Mouse (Mus musculus) G1E (cell line): Measurements from ENCODE around the gene Gm572. TPM values are rescaled to one million over a fixed set of nuclear protein-coding genes. Genes with fewer than 3 reads are reported as not detected.

Experiments
- ATAC-seq: 2 replicates; pipeline ENCODE4 v1.8.0; 2016; ENCODE audit warnings: mild to moderate bottlenecking; ENCODE audit not compliant: insufficient number of reproducible peaks, poor library complexity, low FRiP score, severe bottlenecking; ENCODE audit errors: extremely low read depth
- DNase-seq: peaks from one replicate; pipeline ENCODE4 v3.0.0; 2012; ENCODE audit warnings: low spot score
- H3K27me3 ChIP-seq: 2 replicates; pipeline ENCODE4 v1.6.1; 2012; ENCODE audit warnings: mild to moderate bottlenecking, low read length, inconsistent platforms; ENCODE audit not compliant: insufficient read depth
- H3K36me3 ChIP-seq: replicated peaks from 2 replicates; pipeline ENCODE3; 2012; ENCODE audit warnings: mild to moderate bottlenecking, inconsistent platforms
- H3K4me1 ChIP-seq: 2 replicates; pipeline ENCODE4 v1.6.1; 2012; ENCODE audit warnings: low read depth, low read length, inconsistent platforms, mixed read lengths; ENCODE audit not compliant: insufficient read depth
- H3K4me3 ChIP-seq: 2 replicates; pipeline ENCODE4 v1.5.1; 2012; ENCODE audit warnings: low read depth, mild to moderate bottlenecking, inconsistent platforms, low read length, moderate library complexity, mixed read lengths
- H3K9me3 ChIP-seq: replicated peaks from 2 replicates; pipeline ENCODE4 v1.6.1; 2012; ENCODE audit warnings: inconsistent platforms
- CTCF ChIP-seq: IDR thresholded peaks from 2 replicates; pipeline ENCODE4 v1.5.1; 2012; ENCODE audit warnings: low read depth, low read length, inconsistent platforms, mixed read lengths
- GATA1 ChIP-seq: IDR thresholded peaks from 2 replicates; pipeline ENCODE4 v1.6.1; 2012; ENCODE audit warnings: borderline replicate concordance, low read length, inconsistent platforms, mixed read lengths
- GATA2 ChIP-seq: IDR thresholded peaks from 2 replicates; pipeline ENCODE4 v1.6.1; 2012; ENCODE audit warnings: low read depth, low read length, inconsistent platforms, borderline replicate concordance
- POLR2AphosphoS5 ChIP-seq: IDR thresholded peaks from 2 replicates; pipeline ENCODE4 v1.6.1; 2012; ENCODE audit warnings: low read depth, low read length, inconsistent platforms; ENCODE audit not compliant: insufficient replicate concordance
- TAL1 ChIP-seq: conservative IDR thresholded peaks from 2 replicates; pipeline ENCODE4 v1.6.1; 2012; ENCODE audit warnings: low read depth, low read length, inconsistent platforms, mixed read lengths
- polyA plus RNA-seq: library from polyadenylated mRNA; stranded (reverse); fragments of >175 nt; gene quantifications from 2 replicates; pipeline ENCODE4 v1.2.3, GENCODE M21; 2012
- total RNA-seq, 2 experiments: library from RNA; stranded (forward) in 1 of 2; stranded (reverse) in 1 of 2; fragments of 200-1000 nt in 1 of 2; fragments of >200 nt in 1 of 2; fragmentation: Nextera tagmentation in 1 of 2; gene quantifications; 2 replicates each; pipeline ENCODE4 v1.2.3; 2014 to 2017

The Gm572 gene
- total and polyA plus RNA-seq, 3 experiments, result not detected

DNA sequence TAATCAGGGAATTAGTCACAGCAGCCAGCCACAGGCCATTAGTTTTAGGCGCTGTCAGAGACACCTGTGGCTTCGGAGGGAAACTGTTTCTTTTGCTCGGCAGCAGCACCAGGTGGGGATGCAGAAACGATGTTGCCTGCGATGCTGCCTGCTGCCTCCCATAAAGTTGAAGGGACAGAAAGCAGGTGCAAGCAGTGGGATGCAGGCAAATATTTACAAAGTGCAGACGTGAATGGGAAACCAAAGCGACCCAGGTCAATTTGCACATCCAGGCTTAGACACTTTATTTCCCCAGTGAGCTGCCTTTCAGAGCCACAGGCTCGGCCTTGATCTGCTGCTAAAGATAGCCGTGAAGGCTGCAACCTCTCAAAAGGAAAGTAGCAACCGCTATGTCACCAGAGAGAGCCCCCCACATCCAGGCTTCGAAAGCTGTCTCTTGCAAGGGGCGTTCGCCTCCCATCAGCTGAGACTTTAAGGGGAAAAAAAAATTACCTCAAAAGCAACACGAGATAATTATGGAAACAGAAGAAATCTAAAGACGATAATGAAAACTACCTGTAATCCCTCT lies 13.7 kb downstream of the Gm572 start:
- peaks cover 17% of the 10 kb centered on the region for H3K27me3 ChIP-seq
- ATAC-seq (no peak), DNase-seq (no peak)
- peaks cover 3% of the 10 kb centered on the region; the same call in 1 of the 2 replicates for H3K4me1 ChIP-seq
- H3K36me3 ChIP-seq, result no peaks in the 10 kb centered on the region
- no peak overlapping the region for H3K4me3 ChIP-seq
- H3K9me3 ChIP-seq, result peaks cover 3% of the 10 kb centered on the region; the same call in 1 of the 2 replicates
- TF ChIP-seq TAL1 (no peak), POLR2AphosphoS5 (no peak), GATA1 (no peak), GATA2 (no peak), CTCF (no peak)

DNA sequence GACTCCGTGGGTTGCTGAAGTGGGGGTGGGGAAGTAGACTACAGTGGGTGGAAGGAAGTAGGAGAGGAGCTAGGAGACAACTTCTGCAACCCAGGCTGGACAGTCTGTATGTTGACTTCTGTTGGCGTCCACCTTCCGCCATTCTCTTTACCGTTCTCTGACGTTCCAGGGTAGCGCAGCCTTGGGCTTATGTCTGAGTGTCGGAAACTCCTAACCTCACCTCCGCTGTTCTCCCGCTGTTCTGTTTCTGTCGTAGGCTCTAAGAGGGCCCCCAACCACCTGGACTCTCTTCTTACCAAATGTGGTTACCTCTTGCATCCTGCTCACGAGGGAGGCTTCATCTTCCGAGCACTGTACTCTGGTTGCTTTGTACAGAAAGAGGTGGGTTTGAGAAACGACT lies 14.7 kb downstream of the Gm572 start:
- Histone ChIP-seq H3K4me3 (no peak overlapping the region), H3K27me3 (peaks cover 24% of the 10 kb centered on the region), H3K36me3 (no peaks in the 10 kb centered on the region), H3K4me1 (peaks cover 11% of the 10 kb centered on the region), H3K9me3 (peaks cover 3% of the 10 kb centered on the region; the same call in 1 of the 2 replicates)
- TF ChIP-seq CTCF (no peak), GATA2 (no peak), POLR2AphosphoS5 (no peak), TAL1 (no peak)
- ATAC-seq, result no peak
- no peak for DNase-seq

DNA sequence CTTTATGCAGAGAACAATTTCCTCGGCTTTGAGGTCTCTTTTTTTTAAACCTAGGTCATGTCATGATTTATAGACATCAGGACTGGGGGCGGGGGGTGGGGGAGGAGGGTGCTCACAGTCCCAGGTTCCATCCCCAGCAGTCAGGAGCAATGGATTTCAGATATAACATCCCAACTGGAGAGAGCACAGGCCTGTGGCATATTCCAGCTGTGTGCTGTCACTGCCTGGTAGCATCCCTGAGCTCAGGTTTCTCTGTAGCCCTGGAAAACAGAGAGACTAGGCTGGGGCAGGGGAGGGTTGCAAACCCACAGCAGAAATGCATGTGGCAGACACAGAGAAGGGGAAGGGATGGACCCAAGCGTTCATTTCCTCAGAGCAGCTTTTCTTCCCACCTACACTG lies 17.1 kb downstream of the Gm572 start:
- H3K27me3 ChIP-seq, result peaks cover 36% of the 10 kb centered on the region
- no peak for DNase-seq
- H3K4me1 ChIP-seq, result peaks cover 11% of the 10 kb centered on the region
- H3K4me3 ChIP-seq, result no peak overlapping the region
- H3K9me3 ChIP-seq, result no peaks in the 10 kb centered on the region
- ATAC-seq, result no peak
- H3K36me3 ChIP-seq, result no peaks in the 10 kb centered on the region
- no peak for TF ChIP-seq TAL1
- no peak for TF ChIP-seq GATA2
- TF ChIP-seq CTCF, result no peak
- TF ChIP-seq GATA1, result no peak
- no peak for TF ChIP-seq POLR2AphosphoS5

DNA sequence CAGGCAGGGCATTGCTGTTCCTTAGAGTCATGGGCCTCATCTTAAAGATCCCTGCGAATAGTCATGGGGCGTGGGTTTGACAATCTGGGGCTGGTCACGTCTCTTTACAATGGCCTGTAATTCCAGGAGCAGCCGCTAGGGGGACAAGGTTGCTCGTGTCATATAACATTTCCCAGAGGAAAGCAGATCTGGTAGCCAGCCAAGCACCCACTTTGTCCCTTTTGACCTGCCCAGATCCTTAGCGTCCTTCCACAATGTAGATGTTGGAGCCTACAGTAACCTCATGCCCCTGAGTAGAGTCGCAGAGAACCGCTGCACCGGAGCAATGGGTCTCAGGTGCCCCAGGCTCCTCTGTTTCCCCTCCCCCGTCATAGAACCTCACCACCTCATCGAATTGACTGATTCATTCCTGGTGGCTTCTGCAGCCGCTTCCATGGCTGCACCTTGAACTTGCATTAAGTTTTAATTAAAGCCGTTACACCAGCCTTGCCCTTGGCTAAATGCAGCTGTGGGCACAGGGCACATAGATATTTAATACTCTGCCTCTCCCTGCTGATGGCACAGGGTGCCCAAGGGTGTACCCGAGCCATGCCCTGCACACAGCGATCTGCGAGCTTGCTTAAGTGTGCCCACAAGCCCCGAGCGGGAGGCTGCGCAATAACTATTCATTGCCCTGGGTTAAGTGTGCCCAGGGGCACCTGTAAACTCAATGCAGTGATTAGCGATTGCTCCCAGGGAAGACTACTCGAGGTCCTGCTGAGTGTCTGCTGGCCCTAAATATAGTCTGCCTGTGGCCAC lies 19.2 kb downstream of the Gm572 start:
- TF ChIP-seq CTCF (peak; percentile 80), GATA1 (no peak), TAL1 (no peak), GATA2 (no peak), POLR2AphosphoS5 (no peak)
- ATAC-seq (no peak), DNase-seq (peak; percentile 38)

DNA sequence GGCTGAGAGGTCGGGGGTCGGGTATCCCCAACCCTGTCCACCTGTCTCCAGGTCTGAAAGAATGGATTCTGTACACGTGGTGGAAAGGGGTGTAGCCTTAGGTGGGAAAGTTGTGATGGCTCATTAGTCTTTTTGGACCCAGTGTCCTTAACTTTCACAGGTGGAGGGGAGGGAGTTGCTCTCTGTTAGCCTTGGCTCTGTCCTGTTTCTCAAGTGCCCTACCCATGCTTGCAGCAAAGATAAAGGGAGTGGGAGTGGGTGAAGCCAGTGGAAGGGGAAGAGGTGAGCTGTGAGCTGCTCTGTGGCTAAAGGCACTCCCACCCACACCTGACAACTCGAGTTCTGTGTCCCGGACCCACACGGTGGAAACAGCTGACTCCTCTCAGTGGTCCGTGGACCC lies 20.2 kb downstream of the Gm572 start:
- Histone ChIP-seq H3K4me1 (peaks cover 11% of the 10 kb centered on the region), H3K27me3 (peaks cover 39% of the 10 kb centered on the region), H3K9me3 (no peaks in the 10 kb centered on the region), H3K36me3 (no peaks in the 10 kb centered on the region), H3K4me3 (no peak overlapping the region)
- DNase-seq, result no peak
- ATAC-seq, result no peak
- TF ChIP-seq CTCF (no peak), GATA2 (no peak), GATA1 (no peak), POLR2AphosphoS5 (no peak), TAL1 (no peak)

More for the DNA sequence above, 19.2 kb downstream of the Gm572 start:
- no peaks in the 10 kb centered on the region for H3K36me3 ChIP-seq
- no peaks in the 10 kb centered on the region for H3K9me3 ChIP-seq
- peaks cover 35% of the 10 kb centered on the region for H3K27me3 ChIP-seq
- peaks cover 11% of the 10 kb centered on the region for H3K4me1 ChIP-seq
- H3K4me3 ChIP-seq, result no peak overlapping the region

DNA sequence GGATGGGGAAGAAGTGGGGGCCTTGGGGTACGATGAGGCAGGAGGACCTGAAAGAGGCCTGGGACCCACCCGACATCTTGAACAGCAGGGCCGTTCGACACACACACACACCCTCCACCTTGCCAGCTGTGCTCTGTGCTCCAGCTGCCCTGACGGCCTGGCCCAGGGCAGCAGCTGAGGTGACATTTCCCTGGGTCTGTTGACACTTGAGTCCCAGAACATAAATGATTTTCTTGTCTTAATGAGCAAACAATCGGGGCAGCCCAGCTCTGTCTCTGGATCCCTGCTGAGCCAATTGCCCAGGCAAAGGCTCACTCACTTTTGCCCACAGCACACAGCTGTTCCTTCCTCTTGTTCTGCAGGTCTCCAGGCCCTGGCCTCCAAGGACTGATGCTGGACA lies 20.9 kb downstream of the Gm572 start:
- no peak overlapping the region for H3K4me3 ChIP-seq
- peaks cover 41% of the 10 kb centered on the region for H3K27me3 ChIP-seq
- TF ChIP-seq TAL1, result no peak
- TF ChIP-seq GATA2, result no peak
- TF ChIP-seq GATA1, result no peak
- no peak for TF ChIP-seq CTCF
- no peak for TF ChIP-seq POLR2AphosphoS5
- H3K36me3 ChIP-seq, result no peaks in the 10 kb centered on the region
- no peak for ATAC-seq
- no peaks in the 10 kb centered on the region for H3K9me3 ChIP-seq
- peaks cover 11% of the 10 kb centered on the region for H3K4me1 ChIP-seq
- no peak for DNase-seq
